In the genomic region with DNA sequence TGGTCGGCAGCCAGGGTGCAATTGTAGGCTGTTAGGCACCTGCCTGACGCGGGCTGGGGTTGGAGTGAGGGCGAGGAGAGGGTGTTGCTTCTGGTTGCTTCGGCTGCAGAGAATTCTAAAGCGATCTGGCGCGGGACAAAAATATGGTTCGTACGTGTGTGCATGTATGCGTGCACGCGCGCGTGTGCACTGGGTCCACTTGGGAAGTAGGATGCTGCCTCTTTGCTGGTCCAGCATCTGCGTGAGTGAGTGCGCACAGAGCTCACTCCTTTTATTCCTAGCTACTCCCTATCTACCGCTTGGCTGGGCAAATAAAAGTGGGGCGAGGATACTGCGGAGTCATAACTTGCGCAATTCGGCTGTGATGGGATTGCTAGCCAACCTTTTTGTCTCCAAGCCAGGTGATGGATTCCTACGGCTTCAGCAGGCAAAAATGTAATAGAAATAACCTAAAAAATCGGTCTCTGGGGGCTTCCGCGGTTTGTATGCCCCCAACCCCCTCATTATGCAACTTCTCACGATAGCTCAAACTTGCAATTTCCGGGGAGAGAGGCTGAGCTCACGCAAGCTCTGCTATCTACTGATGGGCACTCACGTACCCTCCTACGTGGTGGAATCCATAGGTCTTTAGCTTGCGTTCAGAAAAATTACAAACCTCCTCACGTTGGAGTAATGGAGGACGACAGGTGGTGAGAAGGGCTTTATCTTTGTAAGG, we compare ENCODE assay signal across 8 mouse cellular contexts. TPM values are rescaled to one million over a fixed set of nuclear protein-coding genes. Genes with fewer than 3 reads are reported as not detected.
A peak's percentile ranks its signal among the peaks of the same experiment; 100 is the strongest.
DNase-seq lines count a peak whose midpoint lies in the region; ATAC-seq lines count a peak whose summit lies in the region.

No protein-coding gene starts in this region.

- H3K36me3 ChIP-seq in heart, embryonic 11.5 days (ENCODE audit: control insufficient read depth, insufficient read depth, low read length): peaks cover 2% of the 10 kb centered on the region; the same call in 1 of the 2 replicates
- no peaks in the 10 kb centered on the region for H3K36me3 ChIP-seq in forebrain, embryonic 16.5 days (ENCODE audit: control insufficient read depth, insufficient read depth)
- H3K36me3 ChIP-seq in kidney, embryonic 16.5 days (ENCODE audit: insufficient read depth, low read length): no peaks in the 10 kb centered on the region
- no peaks in the 10 kb centered on the region for H3K36me3 ChIP-seq in liver, embryonic 16.5 days (ENCODE audit: control insufficient read depth, insufficient read depth)

- H3K9me3 ChIP-seq in heart, embryonic 11.5 days (replicated peaks; ENCODE audit: control insufficient read depth, low read length): no peaks in the 10 kb centered on the region
- H3K9me3 ChIP-seq in forebrain, embryonic 16.5 days (ENCODE audit: control insufficient read depth, low read length): no peaks in the 10 kb centered on the region
- no peaks in the 10 kb centered on the region for H3K9me3 ChIP-seq in kidney, embryonic 16.5 days (ENCODE audit: low read length)
- no peaks in the 10 kb centered on the region for H3K9me3 ChIP-seq in liver, embryonic 16.5 days (replicated peaks; ENCODE audit: control insufficient read depth, low read length)

- H3K4me1 ChIP-seq in heart, embryonic 11.5 days (ENCODE audit: control insufficient read depth, insufficient read depth, low read length): peaks cover 33% of the 10 kb centered on the region
- peaks cover 6% of the 10 kb centered on the region; the same call in 1 of the 2 replicates for H3K4me1 ChIP-seq in brown adipose tissue, adult 24 weeks (ENCODE audit: control insufficient read depth, insufficient read depth, insufficient read length, low read length)
- peaks cover 48% of the 10 kb centered on the region for H3K4me1 ChIP-seq in forebrain, embryonic 16.5 days (replicated peaks; ENCODE audit: control insufficient read depth, insufficient read depth, low read length)
- H3K4me1 ChIP-seq in kidney, embryonic 16.5 days (ENCODE audit: insufficient read depth, low read length): peaks cover 48% of the 10 kb centered on the region
- peaks cover 6% of the 10 kb centered on the region for H3K4me1 ChIP-seq in liver, embryonic 16.5 days (ENCODE audit: control insufficient read depth, low read depth, low read length)

- H3K27me3 ChIP-seq in heart, embryonic 11.5 days (ENCODE audit: control insufficient read depth, insufficient read depth, low read length): no peaks in the 10 kb centered on the region
- no peaks in the 10 kb centered on the region for H3K27me3 ChIP-seq in forebrain, embryonic 16.5 days (replicated peaks; ENCODE audit: control insufficient read depth, insufficient read depth, low read length)
- H3K27me3 ChIP-seq in kidney, embryonic 16.5 days (ENCODE audit: insufficient read depth, low read length): 0 out of 2 replicates have a peak, but pooled peaks cover 3% of the 10 kb centered on the region
- peaks cover 62% of the 10 kb centered on the region for H3K27me3 ChIP-seq in liver, embryonic 16.5 days (ENCODE audit: control insufficient read depth, insufficient read depth, low read depth, low read length)

- 1% methylated on average over 34 of the region's 34 CpGs for WGBS in heart, embryonic 11.5 days (ENCODE audit: insufficient replicate concordance)
- WGBS in forebrain, embryonic 16.5 days: under 1% methylated on average over 34 of the region's 34 CpGs
- WGBS in kidney, embryonic 16.5 days: under 1% methylated on average over 34 of the region's 34 CpGs
- WGBS in liver, embryonic 16.5 days (ENCODE audit: insufficient replicate concordance): 2% methylated on average over 34 of the region's 34 CpGs

- DNase-seq in heart, postnatal 4 days: no peak
- DNase-seq in right cerebral cortex, postnatal 4 days: peak; percentile 65

- ATAC-seq in heart, embryonic 11.5 days (replicated peaks; ENCODE audit: insufficient number of reproducible peaks, low FRiP score, low TSS enrichment): no peak
- ATAC-seq in forebrain, embryonic 16.5 days: peak; percentile 11
- no peak for ATAC-seq in kidney, embryonic 16.5 days (ENCODE audit: low FRiP score, low TSS enrichment)
- ATAC-seq in liver, embryonic 16.5 days (ENCODE audit: low read depth): no peak
- no peak for ATAC-seq in activated CD4-positive, CD25-positive, alpha-beta regulatory T cell, adult 4 months

- H3K4me3 ChIP-seq in heart, embryonic 11.5 days (ENCODE audit: low read depth, low read length): peak overlapping the region; percentile 77
- peak overlapping the region; percentile 32 for H3K4me3 ChIP-seq in brown adipose tissue, adult 24 weeks (ENCODE audit: insufficient read depth, low read depth, low read length)
- peak overlapping the region; percentile 57 for H3K4me3 ChIP-seq in forebrain, embryonic 16.5 days (replicated peaks; ENCODE audit: low read length)
- H3K4me3 ChIP-seq in kidney, embryonic 16.5 days (ENCODE audit: low read length): peak overlapping the region; percentile 72
- H3K4me3 ChIP-seq in liver, embryonic 16.5 days (ENCODE audit: low read depth, low read length): peak overlapping the region; percentile 12

- H3K9ac ChIP-seq in heart, embryonic 11.5 days (ENCODE audit: low read depth, low read length): peak overlapping the region; percentile 63
- peak overlapping the region; percentile 69 for H3K9ac ChIP-seq in forebrain, embryonic 16.5 days (replicated peaks; ENCODE audit: low read depth, low read length)
- peak overlapping the region; percentile 42 for H3K9ac ChIP-seq in kidney, embryonic 16.5 days (replicated peaks; ENCODE audit: low read length)
- no peak overlapping the region for H3K9ac ChIP-seq in liver, embryonic 16.5 days (ENCODE audit: low read depth, low read length)

- H3K4me2 ChIP-seq in heart, embryonic 11.5 days: peak overlapping the region; percentile 95
- peak overlapping the region; percentile 96 for H3K4me2 ChIP-seq in forebrain, embryonic 16.5 days (ENCODE audit: low read length)
- peak overlapping the region; percentile 94 for H3K4me2 ChIP-seq in kidney, embryonic 16.5 days (replicated peaks; ENCODE audit: low read depth, low read length)
- H3K4me2 ChIP-seq in liver, embryonic 16.5 days (ENCODE audit: low read depth, low read length): peak overlapping the region; percentile 19

- H3K27ac ChIP-seq in heart, embryonic 11.5 days (ENCODE audit: low read depth, low read length): peak overlapping the region; percentile 64
- peak overlapping the region; percentile 2; the same call in 1 of the 2 replicates for H3K27ac ChIP-seq in brown adipose tissue, adult 24 weeks (replicated peaks; ENCODE audit: low read depth, low read length)
- H3K27ac ChIP-seq in forebrain, embryonic 16.5 days (ENCODE audit: low read length): peak overlapping the region; percentile 85
- H3K27ac ChIP-seq in kidney, embryonic 16.5 days (ENCODE audit: low read length): peak overlapping the region; percentile 19
- H3K27ac ChIP-seq in liver, embryonic 16.5 days (ENCODE audit: low read length): no peak overlapping the region

RNA-seq across cellular contexts. Expression of a gene that starts 2.8 kb away (rescaled TPM):
- 118 and 133 TPM in 2 replicates for polyA plus RNA-seq in heart, embryonic 11.5 days (2014; fragmentation: Nextera tagmentation; extraction: Ambion mirVana)
- total RNA-seq in heart, postnatal 4 days (2021): 100 to 1,000 TPM; 190 to 236 TPM
- polyA plus RNA-seq in brown adipose tissue, adult 24 weeks (2012; ENCODE audit: insufficient read depth, insufficient read length, missing spikeins): 55.5 and 82.6 TPM in 2 replicates
- 26.8 and 31.0 TPM in 2 replicates for polyA plus RNA-seq in forebrain, embryonic 16.5 days (2015; fragmentation: Nextera tagmentation; extraction: Ambion mirVana)
- 89.0 and 104 TPM in 2 replicates for polyA plus RNA-seq in kidney, embryonic 16.5 days (2015; fragmentation: Nextera tagmentation; extraction: Ambion mirVana)
- 1.0 and 1.7 TPM in 2 replicates for polyA plus RNA-seq in liver, embryonic 16.5 days (2015; fragmentation: Nextera tagmentation; extraction: Ambion mirVana)
- not detected for polyA plus RNA-seq in activated CD4-positive, CD25-positive, alpha-beta regulatory T cell, adult 4 months (2017; shearing (Covaris generic))

RNA-seq across cellular contexts. Expression of a gene that starts 47.6 kb away (rescaled TPM):
- 87.8 and 88.7 TPM in 2 replicates for polyA plus RNA-seq in heart, embryonic 11.5 days (2014; fragmentation: Nextera tagmentation; extraction: Ambion mirVana)
- 1 to 10 TPM; 5.3 to 8.4 TPM for total RNA-seq in heart, postnatal 4 days (2021)
- 1.1 TPM in 1 of 2 replicates, not detected in the other for polyA plus RNA-seq in brown adipose tissue, adult 24 weeks (2012; ENCODE audit: insufficient read depth, insufficient read length, missing spikeins)
- polyA plus RNA-seq in forebrain, embryonic 16.5 days (2015; fragmentation: Nextera tagmentation; extraction: Ambion mirVana): 279 and 331 TPM in 2 replicates
- 144 and 152 TPM in 2 replicates for polyA plus RNA-seq in kidney, embryonic 16.5 days (2015; fragmentation: Nextera tagmentation; extraction: Ambion mirVana)
- 13.4 and 17.9 TPM in 2 replicates for polyA plus RNA-seq in liver, embryonic 16.5 days (2015; fragmentation: Nextera tagmentation; extraction: Ambion mirVana)
- not detected for polyA plus RNA-seq in activated CD4-positive, CD25-positive, alpha-beta regulatory T cell, adult 4 months (2017; shearing (Covaris generic))

Comparison
In these comparisons a context has a peak if more than half of its experiments do, and no peak if none do; other contexts are left out.
1. H3K4me2 ChIP-seq: peak in every context shown above with its lines; median percentile 96 in forebrain, embryonic 16.5 days; 95 in heart, embryonic 11.5 days; 94 in kidney, embryonic 16.5 days; 19 in liver, embryonic 16.5 days.
2. H3K4me3 ChIP-seq: peak in every context shown above with its lines; median percentile 77 in heart, embryonic 11.5 days; 72 in kidney, embryonic 16.5 days; 57 in forebrain, embryonic 16.5 days; 32 in brown adipose tissue, adult 24 weeks; 12 in liver, embryonic 16.5 days.
3. RNA of a gene that starts 2.8 kb away (polyA plus RNA-seq): 118 to 133 TPM in heart, embryonic 11.5 days, 89.0 to 104 TPM in kidney, embryonic 16.5 days, 55.5 to 82.6 TPM in brown adipose tissue, adult 24 weeks and 26.8 to 31.0 TPM in forebrain, embryonic 16.5 days; 1.0 to 1.7 TPM in liver, embryonic 16.5 days and not detected in activated CD4-positive, CD25-positive, alpha-beta regulatory T cell, adult 4 months; every median in the first group is over 10 times any median in the second.